Mouse (Mus musculus) large intestine, adult 2 months (tissue): ENCODE data around the gene Rxylt1. TPM values are rescaled to one million over a fixed set of nuclear protein-coding genes. Genes with fewer than 3 reads are reported as not detected.

Experiments used
- DNase-seq: peaks from one replicate; pipeline ENCODE4 v3.0.0-alpha.2; 2012; ENCODE audit warnings: low read depth, low spot score
- WGBS: fragments of 180-500 bp; shearing (Covaris S2); methylation state at CpG from one replicate; pipeline ENCODE4 v1.1.7; 2018; 5-methylcytosine and 5-hydroxymethylcytosine counted together
- polyA plus RNA-seq: library from polyadenylated mRNA; depleted of rRNA; stranded (reverse); fragments of >200 nt; gene quantifications from 2 replicates; pipeline ENCODE4 v1.2.3, GENCODE M21; 2012; rRNA removed

The Rxylt1 gene
- polyA plus RNA-seq, 1 experiment, result 3.6 TPM

GRCm38 (mm10) chr10:122046511-122046903 is 50.7 kb downstream of the Rxylt1 start:
- WGBS, result 1% methylated on average over 13 of the region's 13 CpGs
- no peak for DNase-seq

- DNase-seq, result no peak
- WGBS, result 35% methylated on average over 9 of the region's 9 CpGs
Observed at GRCm38 (mm10) chr10:122045946-122046345, 51.2 kb downstream of the Rxylt1 start.

- 72% methylated on average over 4 of the region's 4 CpGs for WGBS
- DNase-seq, result no peak
Observed at GRCm38 (mm10) chr10:122044926-122045325, 52.2 kb downstream of the Rxylt1 start.

GRCm38 (mm10) chr10:122040372-122040771 is 56.8 kb downstream of the Rxylt1 start:
- WGBS, result 58% methylated on average over 4 of the region's 4 CpGs
- no peak for DNase-seq

- WGBS, result 87% methylated on average over 4 of the region's 4 CpGs
- DNase-seq, result no peak
Observed at GRCm38 (mm10) chr10:122039566-122039965, 57.6 kb downstream of the Rxylt1 start.

DNA sequence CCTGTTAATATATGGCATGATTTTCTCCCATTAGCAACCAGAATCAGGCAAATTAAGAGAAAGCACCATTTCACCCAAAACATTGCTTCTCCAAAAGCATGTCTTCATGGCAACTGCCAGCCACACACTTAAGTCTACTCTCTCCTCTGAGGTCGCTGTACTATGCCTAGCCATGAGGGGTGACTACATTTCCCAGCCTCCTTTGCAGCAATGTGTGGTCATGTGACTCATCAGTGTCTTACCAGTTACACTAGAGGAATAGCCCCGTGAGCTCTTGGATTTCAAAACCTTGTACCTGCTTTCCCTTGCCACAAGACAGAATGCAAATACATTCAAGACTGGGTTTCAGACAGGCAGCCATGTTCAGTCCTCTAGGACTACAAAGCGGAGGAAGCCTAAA is 58.6 kb downstream of the Rxylt1 start:
- no peak for DNase-seq
- 43% methylated on average over 3 of the region's 3 CpGs for WGBS

GRCm38 (mm10) chr10:122033271-122033670 is 63.9 kb downstream of the Rxylt1 start:
- WGBS, result 33% methylated on average over 5 of the region's 5 CpGs
- no peak for DNase-seq

- DNase-seq, result no peak
- 33% methylated on average over 5 of the region's 5 CpGs for WGBS
Observed at GRCm38 (mm10) chr10:122030420-122030819, 66.8 kb downstream of the Rxylt1 start.

GRCm38 (mm10) chr10:122029738-122030137 is 67.4 kb downstream of the Rxylt1 start:
- 5% methylated on average over 7 of the region's 7 CpGs for WGBS
- no peak for DNase-seq

Other genes starting within 250 kb of the Rxylt1 start
- gene Srgap1, start 50.1 kb downstream of the Rxylt1 start, polyA plus RNA-seq, result 1.5 and 1.9 TPM in 2 replicates